Mouse (Mus musculus) brain, embryonic 18.5 days (tissue): ENCODE results near the gene Gjb2.
"Not testable (repeated sequence)": the region's sequence is repeated elsewhere in the genome, so short reads cannot be mapped to it uniquely, and the experiment has no call there.

Experiments
- DNase-seq: peaks from one replicate; pipeline ENCODE4 v3.0.0-alpha.2; 2012; ENCODE audit warnings: low read depth, low spot score

Gene Gjb2

GRCm38 (mm10) chr14:57066053-57066452, 38.4 kb downstream of the Gjb2 start:
- no peak for DNase-seq

- not testable (repeated sequence) for DNase-seq
Observed at GRCm38 (mm10) chr14:57060052-57060451, 44.5 kb downstream of the Gjb2 start.

- no peak for DNase-seq
Observed at GRCm38 (mm10) chr14:57057563-57058321, 46.8 kb downstream of the Gjb2 start, which contains the start of gene Gja3. TSS of gene Gja3 (minus strand) at chr14:57058100.

- DNase-seq, result no peak
Observed at GRCm38 (mm10) chr14:57057204-57057562, 47.3 kb downstream of the Gjb2 start.

- DNase-seq, result no peak
Observed at GRCm38 (mm10) chr14:57052713-57053112, 51.8 kb downstream of the Gjb2 start.
